Mouse (Mus musculus): ENCODE results near the gene Borcs8.

Gene Borcs8

GRCm38 (mm10) chr8:70181212-70181902, 42.1 kb downstream of the Borcs8 start:
- no peak for DNase-seq

- no peak for DNase-seq
Measured at GRCm38 (mm10) chr8:70181903-70182252, 42.6 kb downstream of the Borcs8 start.

- DNase-seq = no peak
Measured at GRCm38 (mm10) chr8:70183194-70183593, 43.9 kb downstream of the Borcs8 start.

GRCm38 (mm10) chr8:70188707-70189106, 49.4 kb downstream of the Borcs8 start:
- no peak for DNase-seq

- no peak for DNase-seq
Measured at GRCm38 (mm10) chr8:70193238-70193637, 53.9 kb downstream of the Borcs8 start.

GRCm38 (mm10) chr8:70194191-70194590, 54.9 kb downstream of the Borcs8 start:
- DNase-seq = no peak

- no peak for DNase-seq
Measured at GRCm38 (mm10) chr8:70195762-70196161, 56.5 kb downstream of the Borcs8 start.
